Mouse (Mus musculus) stomach, embryonic 16.5 days (tissue): ENCODE results near the gene Ms4a18. TPM values are rescaled to one million over a fixed set of nuclear protein-coding genes. Genes with fewer than 3 reads are reported as not detected.

ENCODE experiments used
- ATAC-seq: fragments of 200-750 bp; cut with Nextera tagmentation; 2 replicates; pipeline ENCODE4 v1.8.0; 2017; ENCODE audit warnings: moderate number of reproducible peaks, moderate TSS enrichment; ENCODE audit not compliant: insufficient read depth, low FRiP score
- H3K27ac ChIP-seq: fragments of 300-500 bp; sonication (generic); 2 replicates; pipeline ENCODE4 v1.5.1; 2014; ENCODE audit warnings: low read length
- H3K27me3 ChIP-seq: fragments of 300-500 bp; sonication (generic); 2 replicates; pipeline ENCODE4 v1.6.1; 2014; ENCODE audit warnings: low read length, control low read depth, mixed read lengths; ENCODE audit not compliant: control insufficient read depth, insufficient read depth
- H3K36me3 ChIP-seq: fragments of 300-500 bp; sonication (generic); 2 replicates; pipeline ENCODE4 v1.6.1; 2014; ENCODE audit warnings: low read length; ENCODE audit not compliant: control insufficient read depth, insufficient read depth
- H3K4me1 ChIP-seq: fragments of 300-500 bp; sonication (generic); 2 replicates; pipeline ENCODE4 v1.6.1; 2014; ENCODE audit warnings: low read length, control low read depth, mixed read lengths; ENCODE audit not compliant: control insufficient read depth, insufficient read depth
- H3K4me2 ChIP-seq: fragments of 300-500 bp; sonication (generic); 2 replicates; pipeline ENCODE4 v1.6.1; 2014; ENCODE audit warnings: low read depth, low read length, mixed read lengths
- H3K4me3 ChIP-seq: fragments of 300-500 bp; sonication (generic); replicated peaks from 2 replicates; pipeline ENCODE4 v1.5.1; 2014; ENCODE audit warnings: mild to moderate bottlenecking, low read length
- H3K9ac ChIP-seq: fragments of 300-500 bp; sonication (generic); 2 replicates; pipeline ENCODE4 v1.6.1; 2014; ENCODE audit warnings: low read length
- H3K9me3 ChIP-seq: fragments of 300-500 bp; sonication (generic); replicated peaks from 2 replicates; pipeline ENCODE4 v1.6.1; 2016; ENCODE audit warnings: low read length, control low read depth; ENCODE audit not compliant: control insufficient read depth
- WGBS: fragments of 180-500 bp; shearing (Covaris S2); extraction: QIAGEN DNeasy Blood & Tissue Kit; methylation state at CpG from one replicate; pipeline ENCODE4 v1.1.7; 2014; 5-methylcytosine and 5-hydroxymethylcytosine counted together
- polyA plus RNA-seq: library from polyadenylated mRNA; unstranded; fragments of >200 nt; fragmentation: Nextera tagmentation; extraction: Ambion mirVana; gene quantifications from 2 replicates; pipeline ENCODE4 v1.2.1, GENCODE M21; 2015

Gene Ms4a18
- polyA plus RNA-seq, 1 experiment from 2014 or later: 4.2 TPM

- whole genome bisulfite sequencing: 81% methylated on average over 1 of the region's 1 CpGs
- Histone ChIP-seq H3K27ac (no peak overlapping the region), H3K4me3 (no peak overlapping the region), H3K27me3 (no peaks in the 10 kb centered on the region), H3K9ac (no peak overlapping the region), H3K36me3 (no peaks in the 10 kb centered on the region), H3K9me3 (no peaks in the 10 kb centered on the region), H3K4me1 (0 out of 2 replicates have a peak, but pooled peaks cover 3% of the 10 kb centered on the region), H3K4me2 (no peak overlapping the region)
- ATAC-seq: no peak
Observed at GRCm38 (mm10) chr19:11048503-11048902, 30.7 kb upstream of the Ms4a18 start.

GRCm38 (mm10) chr19:11048009-11048408 lies 30.2 kb upstream of the Ms4a18 start:
- 66% methylated on average over 6 of the region's 6 CpGs for WGBS
- H3K9me3 ChIP-seq: no peaks in the 10 kb centered on the region
- no peak overlapping the region for H3K27ac ChIP-seq
- 0 out of 2 replicates have a peak, but pooled peaks cover 3% of the 10 kb centered on the region for H3K4me1 ChIP-seq
- no peak overlapping the region for H3K4me2 ChIP-seq
- H3K4me3 ChIP-seq: no peak overlapping the region
- no peaks in the 10 kb centered on the region for H3K27me3 ChIP-seq
- no peak overlapping the region for H3K9ac ChIP-seq
- H3K36me3 ChIP-seq: no peaks in the 10 kb centered on the region
- no peak for ATAC-seq

DNA sequence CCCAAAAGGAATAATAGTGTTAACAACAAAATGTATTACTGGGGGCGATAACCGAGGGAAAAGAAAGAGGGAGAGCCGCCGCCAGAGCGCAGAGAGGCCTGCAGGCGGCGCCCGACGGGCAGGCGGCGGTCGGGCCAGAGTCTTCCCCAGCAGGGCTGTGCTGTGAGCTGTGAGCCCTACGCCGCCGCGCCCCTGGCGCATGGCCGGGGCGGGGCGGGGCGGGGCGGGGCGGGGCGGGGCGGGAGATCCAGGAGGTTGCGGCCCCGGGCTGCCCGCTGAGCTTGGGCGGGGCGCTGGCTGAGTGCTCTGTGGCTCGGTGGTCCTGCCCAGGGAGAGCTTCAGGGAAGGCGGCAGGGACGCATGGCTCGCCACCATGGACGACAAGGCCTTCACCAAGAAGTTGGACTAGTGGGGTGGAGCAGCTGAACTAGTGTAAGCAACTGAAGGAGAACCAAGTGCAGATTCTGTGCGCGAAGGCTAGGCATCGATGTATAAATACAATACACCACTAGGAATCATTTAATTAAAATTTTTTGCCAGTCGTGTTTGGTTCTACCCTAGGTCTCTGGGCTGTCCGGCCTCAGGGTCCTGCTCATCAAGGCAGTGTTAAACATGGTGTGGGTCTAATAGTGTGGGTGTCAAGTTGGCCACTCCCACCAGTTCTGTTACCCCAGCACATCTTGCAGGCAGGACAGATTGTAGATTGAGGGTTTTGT lies 27.3 kb upstream of the Ms4a18 start:
- H3K27ac ChIP-seq: no peak overlapping the region
- H3K9ac ChIP-seq: peak overlapping the region; percentile 65
- peak overlapping the region; percentile 42 for H3K4me3 ChIP-seq
- H3K27me3 ChIP-seq: no peaks in the 10 kb centered on the region
- no peaks in the 10 kb centered on the region for H3K36me3 ChIP-seq
- no peaks in the 10 kb centered on the region for H3K9me3 ChIP-seq
- peak overlapping the region; percentile 76 for H3K4me2 ChIP-seq
- ATAC-seq: peak; percentile 99
- WGBS: 4% methylated on average over 39 of the region's 40 CpGs
- H3K4me1 ChIP-seq: 0 out of 2 replicates have a peak, but pooled peaks cover 3% of the 10 kb centered on the region

- H3K27ac ChIP-seq: no peak overlapping the region
- peak overlapping the region; percentile 76 for H3K4me2 ChIP-seq
- peak overlapping the region; percentile 42 for H3K4me3 ChIP-seq
- H3K27me3 ChIP-seq: no peaks in the 10 kb centered on the region
- peak overlapping the region; percentile 65 for H3K9ac ChIP-seq
- no peaks in the 10 kb centered on the region for H3K9me3 ChIP-seq
- WGBS: 11% methylated on average over 5 of the region's 5 CpGs
- no peaks in the 10 kb centered on the region for H3K36me3 ChIP-seq
- H3K4me1 ChIP-seq: 0 out of 2 replicates have a peak, but pooled peaks cover 2% of the 10 kb centered on the region
- peak; percentile 44; the same call in 1 of the 2 replicates for ATAC-seq
Observed at GRCm38 (mm10) chr19:11044671-11044995, 26.8 kb upstream of the Ms4a18 start.

DNA sequence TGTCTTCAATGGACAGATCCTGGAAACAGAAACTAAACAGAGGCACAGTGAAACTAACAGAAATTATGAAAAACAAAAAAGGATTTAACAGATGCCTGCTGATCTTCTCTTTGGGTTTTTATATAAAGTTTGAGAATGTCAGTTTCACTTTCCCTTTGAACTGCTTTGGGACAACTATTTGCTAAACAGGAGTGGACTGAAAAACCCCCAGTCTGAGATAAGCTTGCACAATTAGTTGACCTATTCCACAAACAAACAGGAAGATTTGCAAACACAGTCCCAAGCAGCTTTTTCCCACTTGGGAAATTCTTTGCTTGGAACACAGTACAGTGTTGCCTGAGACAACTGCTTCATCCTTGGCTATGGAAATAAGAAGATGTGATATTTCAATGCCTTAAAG lies 19.7 kb upstream of the Ms4a18 start:
- Histone ChIP-seq H3K4me3 (no peak overlapping the region), H3K9ac (no peak overlapping the region), H3K27me3 (no peaks in the 10 kb centered on the region), H3K36me3 (no peaks in the 10 kb centered on the region), H3K4me2 (no peak overlapping the region), H3K27ac (no peak overlapping the region), H3K4me1 (no peaks in the 10 kb centered on the region), H3K9me3 (no peaks in the 10 kb centered on the region)
- no peak for ATAC-seq

- ATAC-seq: no peak
- no peaks in the 10 kb centered on the region for H3K4me1 ChIP-seq
- no peak overlapping the region for H3K27ac ChIP-seq
- H3K4me2 ChIP-seq: no peak overlapping the region
- H3K9ac ChIP-seq: no peak overlapping the region
- no peak overlapping the region for H3K4me3 ChIP-seq
- no peaks in the 10 kb centered on the region for H3K27me3 ChIP-seq
- H3K36me3 ChIP-seq: no peaks in the 10 kb centered on the region
- H3K9me3 ChIP-seq: no peaks in the 10 kb centered on the region
Observed at GRCm38 (mm10) chr19:11022382-11022781, 4.6 kb upstream of the Ms4a18 start.

GRCm38 (mm10) chr19:11017251-11017650 lies 580 bp downstream of the Ms4a18 start:
- Histone ChIP-seq H3K9me3 (no peaks in the 10 kb centered on the region), H3K4me3 (no peak overlapping the region), H3K27ac (peak overlapping the region; percentile 27; the same call in 1 of the 2 replicates), H3K27me3 (no peaks in the 10 kb centered on the region), H3K4me1 (no peaks in the 10 kb centered on the region), H3K4me2 (no peak overlapping the region), H3K9ac (no peak overlapping the region), H3K36me3 (no peaks in the 10 kb centered on the region)
- WGBS: 67% methylated on average over 2 of the region's 2 CpGs
- no peak for ATAC-seq

- Histone ChIP-seq H3K4me1 (no peaks in the 10 kb centered on the region), H3K27ac (no peak overlapping the region), H3K27me3 (no peaks in the 10 kb centered on the region), H3K4me2 (no peak overlapping the region), H3K9ac (no peak overlapping the region), H3K9me3 (no peaks in the 10 kb centered on the region), H3K4me3 (no peak overlapping the region), H3K36me3 (no peaks in the 10 kb centered on the region)
- 61% methylated on average over 1 of the region's 1 CpGs for WGBS
- ATAC-seq: no peak
Observed at GRCm38 (mm10) chr19:11015998-11016397, 1.8 kb downstream of the Ms4a18 start.

DNA sequence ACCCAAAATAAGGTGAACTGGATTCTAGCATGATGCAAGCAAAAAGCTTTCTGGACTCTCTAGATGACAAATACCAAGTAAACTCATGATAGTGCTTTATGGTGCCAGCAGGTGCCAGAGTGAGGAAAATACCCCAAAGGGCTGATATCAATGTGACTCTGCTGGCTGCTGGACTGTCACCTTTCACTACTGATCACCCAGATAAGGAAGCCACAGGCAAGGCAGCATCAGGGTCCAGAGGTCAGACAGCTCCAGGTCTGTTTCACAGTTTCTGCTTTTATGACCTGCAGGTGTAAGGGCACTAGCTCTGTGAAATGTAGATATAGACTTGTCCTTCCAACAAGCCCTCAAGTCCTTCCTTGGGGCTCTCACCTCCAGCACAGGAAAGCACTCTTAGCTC lies 2.4 kb downstream of the Ms4a18 start:
- no peaks in the 10 kb centered on the region for H3K27me3 ChIP-seq
- ATAC-seq: no peak
- H3K36me3 ChIP-seq: no peaks in the 10 kb centered on the region
- no peak overlapping the region for H3K9ac ChIP-seq
- H3K4me2 ChIP-seq: no peak overlapping the region
- no peak overlapping the region for H3K4me3 ChIP-seq
- H3K27ac ChIP-seq: no peak overlapping the region
- no peaks in the 10 kb centered on the region for H3K4me1 ChIP-seq
- no peaks in the 10 kb centered on the region for H3K9me3 ChIP-seq
